Mouse (Mus musculus) cerebellum, adult 2 months (tissue): Measurements from ENCODE around the gene Arhgap15.

Source experiments
- CTCF ChIP-seq: fragments of 200-500 bp; IDR thresholded peaks from 2 replicates; pipeline ENCODE4 v1.5.1; 2011; ENCODE audit warnings: low read depth, mild to moderate bottlenecking, control low read depth, low read length, moderate library complexity, borderline replicate concordance; ENCODE audit not compliant: insufficient read depth
- POLR2A ChIP-seq: fragments of 200-500 bp; IDR thresholded peaks from 2 replicates; pipeline ENCODE4 v1.6.1; 2011; ENCODE audit warnings: low read length, control low read depth, borderline replicate concordance; ENCODE audit not compliant: insufficient read depth

DNA sequence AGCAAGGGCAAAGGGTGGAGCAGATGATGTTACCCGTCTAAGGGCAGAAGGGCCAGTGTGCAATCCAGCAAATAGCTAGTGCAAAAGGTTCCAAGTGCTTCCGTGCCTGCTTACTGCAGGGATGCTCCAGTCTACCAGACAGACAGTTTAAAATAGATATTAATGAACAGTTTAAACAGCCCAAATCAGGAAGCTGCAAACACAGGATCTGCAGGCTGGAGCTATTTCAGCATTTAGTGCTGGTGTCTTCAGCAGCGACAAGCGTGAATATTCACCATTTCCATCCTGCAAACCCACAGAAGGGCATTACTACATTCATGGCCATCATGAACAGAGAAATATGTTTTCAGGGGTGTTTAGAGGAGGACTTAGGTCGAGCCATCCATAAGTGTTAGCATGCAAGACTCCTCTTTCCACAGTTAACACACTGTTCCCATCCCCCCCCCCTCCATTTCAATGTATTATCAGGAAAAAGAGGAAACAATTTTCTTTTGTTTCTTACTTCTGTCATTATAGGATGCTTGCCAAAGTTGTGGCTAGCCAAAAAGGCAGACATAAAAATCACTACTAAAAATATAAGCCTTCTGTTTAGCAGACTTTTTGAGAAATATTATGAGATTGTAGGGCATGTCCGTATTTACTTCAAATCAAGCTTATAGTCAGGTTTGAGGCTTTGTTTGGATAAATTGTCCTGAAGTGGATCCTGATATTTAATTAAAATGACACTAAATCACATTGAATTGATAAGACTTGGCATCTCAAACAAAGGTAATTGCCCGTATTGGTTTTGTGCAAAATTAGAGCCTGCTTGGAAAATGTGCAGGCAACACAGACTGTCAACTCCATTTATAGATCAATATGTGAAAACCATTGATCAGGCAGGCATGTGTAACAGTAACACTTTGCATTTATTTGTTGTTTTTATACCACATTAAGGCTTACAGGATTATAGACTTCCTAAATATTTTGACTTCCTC lies 35.4 kb downstream of the Arhgap15 start:
- TF ChIP-seq POLR2A (no peak), CTCF (no peak)
